Mouse (Mus musculus): Measurements from ENCODE around the gene St3gal6. TPM values are rescaled to one million over a fixed set of nuclear protein-coding genes. Genes with fewer than 3 reads are reported as not detected.

St3gal6 gene
- total RNA-seq, 2 experiments from 2014 or later = 20.5 to 20.6 TPM

GRCm38 (mm10) chr16:58523044-58523859 is 791 bp downstream of the St3gal6 start:
- intact Hi-C loops (cut with DNase I) = loop anchor here (5.0 kb wide), 2 partner anchors 99 to 149 kb away; partner anchors contain the start of gene Cpox
- peak; percentile 63 to 66 for DNase-seq (ENCODE audit: low spot score in 2 of 2)

DNA sequence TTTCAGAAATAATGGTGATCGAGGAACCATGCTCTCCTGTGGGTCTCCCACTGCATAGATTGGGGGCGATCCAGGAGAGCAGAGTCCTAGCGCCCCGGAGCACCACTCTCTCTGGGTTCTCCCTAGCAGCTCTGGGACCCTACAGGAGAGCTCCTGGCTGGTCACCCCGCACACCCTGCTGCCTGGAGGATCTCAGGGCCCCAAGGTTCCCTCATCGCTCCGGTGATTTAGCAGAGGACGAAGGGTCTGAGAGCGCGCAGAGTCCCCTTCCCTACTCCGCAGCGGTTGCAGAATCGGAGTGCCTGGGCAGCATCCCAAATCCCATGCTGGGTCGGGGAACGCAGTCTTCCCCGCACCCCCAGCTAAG is 1.4 kb downstream of the St3gal6 start:
- no peak for DNase-seq (ENCODE audit: low spot score in 2 of 2)
- intact Hi-C loops (cut with DNase I) = loop anchor here (5.0 kb wide), 2 partner anchors 100 to 150 kb away; partner anchors contain the start of gene Cpox

- DNase-seq (ENCODE audit: low spot score in 2 of 2) = no peak
- intact Hi-C loops (cut with DNase I) = loop anchor here (5.0 kb wide), 2 partner anchors 100 to 150 kb away; partner anchors contain the start of gene Cpox
Measured at GRCm38 (mm10) chr16:58521900-58522299, 2.1 kb downstream of the St3gal6 start.

GRCm38 (mm10) chr16:58521182-58521581 is 2.9 kb downstream of the St3gal6 start:
- intact Hi-C loops (cut with DNase I) = loop anchor here (5.0 kb wide), 2 partner anchors 101 to 151 kb away; partner anchors contain the start of gene Cpox
- DNase-seq (ENCODE audit: low spot score in 2 of 2) = no peak

DNA sequence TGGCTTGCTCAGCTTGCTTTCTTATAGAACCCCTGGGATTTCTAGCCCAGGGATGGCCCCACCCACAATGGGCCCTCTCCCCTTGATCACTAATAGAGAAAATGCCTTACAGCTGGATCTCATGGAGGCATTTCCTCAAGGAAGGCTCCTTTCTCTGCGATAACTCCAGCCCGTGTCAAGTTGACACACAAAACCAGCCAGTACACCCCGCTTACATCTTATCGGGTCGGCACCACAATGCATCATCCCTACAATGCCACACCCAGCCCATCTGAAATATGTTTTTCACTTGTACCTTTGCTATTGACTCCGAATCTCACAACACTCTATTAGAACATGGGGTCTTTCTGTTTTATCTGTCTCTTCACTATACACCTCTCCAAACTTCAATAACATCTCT is 3.6 kb downstream of the St3gal6 start:
- intact Hi-C loops (cut with DNase I) = loop anchor here (5.0 kb wide), 2 partner anchors 102 to 152 kb away; partner anchors contain the start of gene Cpox
- no peak for DNase-seq (ENCODE audit: low spot score in 2 of 2)

GRCm38 (mm10) chr16:58519650-58520073 is 4.4 kb downstream of the St3gal6 start:
- DNase-seq (ENCODE audit: low spot score in 2 of 2) = peak in 1 of 2 experiments; percentile 17
- intact Hi-C loops (cut with DNase I) = loop anchor here (5.0 kb wide), 2 partner anchors 103 to 153 kb away; partner anchors contain the start of gene Cpox

DNA sequence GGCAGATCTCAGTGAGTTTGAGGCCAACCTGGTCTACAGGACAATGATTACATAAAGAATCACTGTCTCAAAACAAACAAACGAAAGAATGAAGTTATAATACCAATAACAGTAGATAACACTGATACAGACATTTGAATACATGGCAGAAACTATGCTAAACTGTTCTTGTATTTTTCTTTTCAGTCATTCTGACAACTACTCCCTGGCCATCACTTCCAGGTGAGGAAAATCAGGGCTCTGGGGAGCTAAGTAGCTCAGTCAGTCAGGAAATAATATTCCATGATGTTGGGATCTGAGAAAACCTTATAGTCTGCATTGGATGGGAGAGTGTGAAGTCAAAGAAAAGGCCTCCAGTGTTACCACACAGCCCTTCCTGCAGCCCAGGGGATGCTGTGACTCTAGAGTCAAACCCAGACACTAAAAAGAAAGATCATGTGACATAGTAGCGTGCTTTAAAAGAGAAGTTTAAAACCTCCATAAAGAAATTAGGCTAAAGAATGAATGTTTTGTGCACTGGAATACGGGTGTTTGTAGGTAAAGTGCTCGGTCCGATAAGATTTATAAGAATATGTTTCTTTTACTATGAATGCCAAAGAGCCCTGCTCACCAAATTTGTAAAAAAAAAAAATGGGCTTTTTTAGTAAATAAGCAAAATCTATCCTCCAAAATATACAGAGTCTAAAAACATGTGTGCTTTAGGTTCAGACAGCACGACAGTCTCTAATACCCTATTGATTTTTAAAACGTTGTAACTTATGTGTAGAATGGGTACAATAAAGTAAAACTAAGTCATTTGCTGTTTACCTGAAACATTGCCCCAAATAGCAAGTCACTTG is 6.9 kb downstream of the St3gal6 start:
- intact Hi-C loops (cut with DNase I) = no loop called here
- no peak for DNase-seq (ENCODE audit: low spot score in 2 of 2)

DNA sequence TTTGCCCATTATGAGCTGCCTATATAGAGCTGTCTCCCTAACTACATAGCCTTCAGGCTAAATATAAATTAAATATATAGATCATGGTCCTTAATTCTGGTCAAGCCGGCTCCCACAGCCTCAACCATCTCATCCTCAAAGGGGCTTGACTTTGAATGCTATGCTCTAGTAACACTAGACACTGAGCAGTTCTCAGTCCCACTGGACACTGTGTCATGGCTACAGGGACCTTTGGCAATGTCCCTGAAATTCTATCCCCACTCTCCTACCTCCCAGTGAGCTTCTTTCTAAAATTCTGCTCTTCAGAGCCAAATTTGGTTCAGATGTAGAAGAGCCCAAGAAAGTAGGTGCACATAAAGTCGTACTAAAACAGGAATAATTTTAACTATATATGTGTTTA is 7.9 kb downstream of the St3gal6 start:
- DNase-seq (ENCODE audit: low spot score in 2 of 2) = no peak
- intact Hi-C loops (cut with DNase I) = no loop called here

DNA sequence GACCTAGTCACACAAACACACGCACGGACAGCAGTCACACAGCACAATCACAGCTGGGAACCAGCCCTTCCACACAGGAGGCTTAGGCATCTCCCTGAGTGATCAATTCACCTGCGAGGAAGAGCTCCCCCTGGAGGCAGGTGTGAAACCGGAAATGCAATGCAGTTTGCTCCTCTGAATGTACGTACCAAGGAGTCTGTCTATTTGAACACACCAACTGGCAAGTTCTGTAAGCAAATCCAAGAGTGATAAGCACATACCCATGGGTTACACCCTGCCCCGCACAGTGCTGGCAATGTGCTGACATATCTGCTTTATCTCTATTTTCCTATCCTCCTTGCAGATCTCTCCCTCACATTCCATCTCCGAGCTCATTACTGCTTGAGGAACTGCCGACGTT is 9.5 kb downstream of the St3gal6 start:
- intact Hi-C loops (cut with DNase I) = no loop called here
- no peak for DNase-seq (ENCODE audit: low spot score in 2 of 2)

- intact Hi-C loops (cut with DNase I) = no loop called here
- DNase-seq (ENCODE audit: low spot score in 2 of 2) = no peak
Measured at GRCm38 (mm10) chr16:58513755-58514154, 10.3 kb downstream of the St3gal6 start.

DNA sequence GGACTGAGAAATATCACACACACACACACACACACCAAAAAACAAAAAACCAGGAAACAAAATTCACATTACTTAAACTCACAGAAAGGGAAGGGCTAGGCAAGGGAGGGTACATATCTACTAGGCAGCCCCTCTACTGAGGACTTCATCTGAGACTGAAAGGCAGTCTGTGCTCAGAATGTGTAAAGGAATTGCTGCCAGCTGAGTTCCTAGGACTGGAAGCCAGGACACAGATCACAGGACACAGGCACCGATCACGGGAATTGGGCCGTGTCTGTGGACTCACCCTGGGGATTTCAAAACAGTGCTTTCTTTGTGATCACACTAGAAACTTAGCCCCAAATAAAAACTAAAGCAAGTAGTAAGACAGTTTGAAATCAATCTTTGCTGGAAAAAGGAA is 11.2 kb downstream of the St3gal6 start:
- intact Hi-C loops (cut with DNase I) = no loop called here
- DNase-seq (ENCODE audit: low spot score in 2 of 2) = peak in 1 of 2 experiments; percentile 37

- no peak for DNase-seq (ENCODE audit: low spot score in 2 of 2)
- intact Hi-C loops (cut with DNase I) = no loop called here
Measured at GRCm38 (mm10) chr16:58512181-58512761, 11.8 kb downstream of the St3gal6 start.

DNA sequence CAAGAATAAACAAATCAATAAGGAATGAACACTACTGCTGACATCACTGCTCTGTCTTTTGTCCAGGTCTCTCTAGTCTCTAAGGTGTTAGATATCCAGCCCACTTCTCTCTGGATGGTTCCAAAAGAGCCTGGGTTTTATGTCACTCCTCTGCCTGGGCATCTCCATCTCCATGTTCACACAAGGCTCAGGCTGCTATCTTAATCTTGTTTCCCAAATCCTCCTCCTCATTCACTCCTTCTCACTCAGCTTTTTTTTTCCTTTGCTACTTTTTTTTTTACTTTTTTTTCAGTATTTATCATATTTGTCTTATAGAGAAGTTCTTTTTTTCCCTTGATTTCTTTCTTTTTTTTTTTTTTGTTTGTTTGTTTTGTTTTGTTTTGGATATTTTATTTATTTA is 19.1 kb downstream of the St3gal6 start:
- intact Hi-C loops (cut with DNase I) = no loop called here
- DNase-seq (ENCODE audit: low spot score in 2 of 2) = peak in 1 of 2 experiments; percentile 21

DNA sequence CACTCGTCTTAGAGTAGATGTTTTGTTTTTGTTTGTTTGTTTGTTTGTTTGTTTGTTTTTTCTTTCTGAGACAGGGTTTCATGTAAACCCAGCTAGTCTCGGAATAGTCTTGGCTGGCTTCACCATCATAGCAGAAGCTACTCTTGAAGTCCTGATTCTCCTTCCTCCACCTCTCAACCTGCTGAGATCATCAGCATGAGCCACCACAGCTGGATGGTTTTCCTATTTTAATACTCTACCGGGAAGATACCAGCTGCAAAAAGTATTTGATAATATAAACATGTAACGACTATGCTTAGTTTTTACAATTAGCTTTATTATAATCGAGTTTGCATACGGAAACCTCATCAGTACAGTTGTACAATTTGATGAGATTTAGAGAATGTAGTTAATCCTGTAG is 21.5 kb downstream of the St3gal6 start:
- intact Hi-C loops (cut with DNase I) = no loop called here
- no peak for DNase-seq (ENCODE audit: low spot score in 2 of 2)

GRCm38 (mm10) chr16:58501760-58502301 is 22.2 kb downstream of the St3gal6 start:
- intact Hi-C loops (cut with DNase I) = no loop called here
- DNase-seq (ENCODE audit: low spot score in 2 of 2) = peak in 1 of 2 experiments; percentile 33

GRCm38 (mm10) chr16:58499650-58500049 is 24.4 kb downstream of the St3gal6 start:
- no peak for DNase-seq (ENCODE audit: low spot score in 2 of 2)
- intact Hi-C loops (cut with DNase I) = no loop called here

GRCm38 (mm10) chr16:58499172-58499584 is 24.9 kb downstream of the St3gal6 start:
- no peak for DNase-seq (ENCODE audit: low spot score in 2 of 2)
- intact Hi-C loops (cut with DNase I) = no loop called here

DNA sequence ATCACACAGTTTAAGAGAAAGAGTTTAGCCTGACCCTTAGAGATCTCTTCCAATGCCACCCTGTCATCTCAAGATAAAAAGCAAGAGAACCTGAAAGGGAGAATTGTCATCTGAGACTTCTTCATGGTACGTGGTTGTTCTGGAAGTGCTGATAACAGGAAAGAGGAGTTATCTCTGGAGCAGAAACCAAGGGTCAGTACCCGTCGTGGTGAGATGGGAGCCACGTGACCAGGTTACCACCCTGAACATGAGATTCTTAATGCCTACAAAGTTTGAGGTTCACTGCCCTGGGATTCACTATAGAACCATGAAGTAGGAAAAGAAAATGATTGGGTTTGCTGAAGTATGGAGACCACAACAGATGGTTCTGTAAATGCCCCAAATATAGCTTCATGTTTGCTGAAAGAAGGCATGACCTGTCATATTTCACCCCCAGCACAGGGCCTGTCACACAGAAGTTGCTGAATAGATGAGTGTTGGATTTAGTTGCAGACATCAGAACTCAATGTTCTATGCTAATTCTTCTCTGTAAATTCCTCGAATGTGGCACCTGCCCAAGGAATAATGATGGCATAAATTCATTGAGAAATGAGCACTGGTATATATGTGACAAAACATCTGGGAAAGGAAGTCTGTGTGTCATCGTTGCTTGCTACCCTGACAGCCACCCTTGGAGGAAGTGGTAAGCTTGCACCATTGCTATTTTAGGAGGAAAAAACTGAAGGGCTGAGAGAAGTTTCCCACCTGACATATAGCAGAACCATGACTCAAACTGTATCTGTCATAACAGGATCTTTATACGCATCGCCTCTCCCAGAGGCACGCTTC is 25.9 kb downstream of the St3gal6 start:
- intact Hi-C loops (cut with DNase I) = no loop called here
- DNase-seq (ENCODE audit: low spot score in 2 of 2) = no peak

DNA sequence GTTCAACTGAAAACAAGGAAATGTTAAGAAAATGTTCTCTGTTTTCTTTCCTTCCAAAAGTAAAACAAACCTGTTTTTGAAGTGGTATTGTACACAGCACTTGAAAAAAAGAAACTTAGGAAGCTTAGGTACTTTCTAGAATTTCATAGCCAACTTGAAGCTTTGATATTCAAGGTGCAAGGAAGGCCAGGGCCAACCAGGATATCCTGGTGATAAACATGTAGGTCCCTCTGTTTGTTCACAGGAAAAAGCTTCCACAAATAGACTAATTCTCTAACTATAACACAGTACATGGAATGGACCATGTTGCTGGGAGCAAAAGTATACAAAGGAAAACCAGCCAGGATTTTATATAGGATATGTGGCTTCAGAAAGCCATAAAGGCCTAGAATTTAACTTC is 27.3 kb downstream of the St3gal6 start:
- intact Hi-C loops (cut with DNase I) = no loop called here
- no peak for DNase-seq (ENCODE audit: low spot score in 2 of 2)

Data from left cerebral cortex, postnatal 25 days (tissue).